Mouse (Mus musculus): Measurements from ENCODE around the gene Zfp296. TPM values are rescaled to one million over a fixed set of nuclear protein-coding genes. Genes with fewer than 3 reads are reported as not detected.

Gene Zfp296
- 2.7 and 3.3 TPM in 2 replicates for polyA plus RNA-seq (2012; rRNA removed)

- Histone ChIP-seq H3K27me3 (replicated peaks; ENCODE audit: control insufficient read depth, insufficient read depth, low read length) (no peaks in the 10 kb centered on the region), H3K27ac (ENCODE audit: insufficient read depth, low read depth, low read length) (no peak within 1 kb of the TSS), H3K36me3 (ENCODE audit: control insufficient read depth, insufficient read depth, low read length) (no peaks in the 10 kb centered on the region), H3K4me3 (ENCODE audit: insufficient read depth, low read depth, low read length) (peak within 1 kb of the TSS; percentile 47), H3K4me1 (ENCODE audit: control insufficient read depth, insufficient read depth, low read length) (peaks cover 7% of the 10 kb centered on the region; the same call in 1 of the 2 replicates)
- WGBS: under 1% methylated on average over 56 of the region's 56 CpGs
- no peak for TF ChIP-seq POLR2A (IDR thresholded peaks at IDR 0.05; ENCODE audit: low read depth, low read length)
- no peak for TF ChIP-seq CTCF (conservative IDR thresholded peaks at IDR 0.05; ENCODE audit: insufficient read depth, insufficient read length, low read depth, low read length)
- peak; percentile 75 for DNase-seq
These were observed at the start of gene Zfp296, which contains the start of gene Gemin7 for GRCm38 (mm10) chr7:19577141-19577852. Gene Zfp296, plus strand, starts transcription at chr7:19577287. Gene Gemin7, minus strand, starts transcription at chr7:19577595.

- TF ChIP-seq POLR2A (IDR thresholded peaks at IDR 0.05; ENCODE audit: low read depth, low read length) (no peak), CTCF (conservative IDR thresholded peaks at IDR 0.05; ENCODE audit: insufficient read depth, insufficient read length, low read depth, low read length) (0 out of 2 replicates have a peak, but pooled peaks have one; percentile 5)
- no peak for DNase-seq
- no peaks in the 10 kb centered on the region for H3K27me3 ChIP-seq (replicated peaks; ENCODE audit: control insufficient read depth, insufficient read depth, low read length)
- H3K4me1 ChIP-seq (ENCODE audit: control insufficient read depth, insufficient read depth, low read length): no peaks in the 10 kb centered on the region
- 67% methylated on average over 10 of the region's 10 CpGs for WGBS
- no peak overlapping the region for H3K27ac ChIP-seq (ENCODE audit: insufficient read depth, low read depth, low read length)
- H3K36me3 ChIP-seq (ENCODE audit: control insufficient read depth, insufficient read depth, low read length): no peaks in the 10 kb centered on the region; the same call in 1 of the 2 replicates
- no peak overlapping the region for H3K4me3 ChIP-seq (ENCODE audit: insufficient read depth, low read depth, low read length)
These were observed 46.0 kb upstream of the Zfp296 start for GRCm38 (mm10) chr7:19531077-19531476.

GRCm38 (mm10) chr7:19532240-19532639 lies 44.8 kb upstream of the Zfp296 start:
- no peaks in the 10 kb centered on the region for H3K27me3 ChIP-seq (replicated peaks; ENCODE audit: control insufficient read depth, insufficient read depth, low read length)
- no peak overlapping the region for H3K4me3 ChIP-seq (ENCODE audit: insufficient read depth, low read depth, low read length)
- TF ChIP-seq POLR2A (IDR thresholded peaks at IDR 0.05; ENCODE audit: low read depth, low read length) (no peak), CTCF (conservative IDR thresholded peaks at IDR 0.05; ENCODE audit: insufficient read depth, insufficient read length, low read depth, low read length) (no peak)
- WGBS: 86% methylated on average over 14 of the region's 14 CpGs
- H3K27ac ChIP-seq (ENCODE audit: insufficient read depth, low read depth, low read length): no peak overlapping the region
- H3K4me1 ChIP-seq (ENCODE audit: control insufficient read depth, insufficient read depth, low read length): no peaks in the 10 kb centered on the region
- DNase-seq: no peak
- H3K36me3 ChIP-seq (ENCODE audit: control insufficient read depth, insufficient read depth, low read length): no peaks in the 10 kb centered on the region; the same call in 1 of the 2 replicates

- Histone ChIP-seq H3K27ac (ENCODE audit: insufficient read depth, low read depth, low read length) (no peak overlapping the region), H3K4me3 (ENCODE audit: insufficient read depth, low read depth, low read length) (no peak overlapping the region), H3K36me3 (ENCODE audit: control insufficient read depth, insufficient read depth, low read length) (no peaks in the 10 kb centered on the region; the same call in 1 of the 2 replicates), H3K4me1 (ENCODE audit: control insufficient read depth, insufficient read depth, low read length) (no peaks in the 10 kb centered on the region), H3K27me3 (replicated peaks; ENCODE audit: control insufficient read depth, insufficient read depth, low read length) (no peaks in the 10 kb centered on the region)
- TF ChIP-seq CTCF (conservative IDR thresholded peaks at IDR 0.05; ENCODE audit: insufficient read depth, insufficient read length, low read depth, low read length) (no peak), POLR2A (IDR thresholded peaks at IDR 0.05; ENCODE audit: low read depth, low read length) (no peak)
- no peak for DNase-seq
- 91% methylated on average over 10 of the region's 10 CpGs for WGBS
These were observed 42.4 kb upstream of the Zfp296 start for GRCm38 (mm10) chr7:19534676-19535075.

GRCm38 (mm10) chr7:19540771-19541566 lies 36.1 kb upstream of the Zfp296 start:
- Histone ChIP-seq H3K27me3 (replicated peaks; ENCODE audit: control insufficient read depth, insufficient read depth, low read length) (no peaks in the 10 kb centered on the region), H3K27ac (ENCODE audit: insufficient read depth, low read depth, low read length) (0 out of 2 replicates have a peak overlapping the region, but pooled peaks have one; percentile 10), H3K4me1 (ENCODE audit: control insufficient read depth, insufficient read depth, low read length) (peaks cover 25% of the 10 kb centered on the region), H3K36me3 (ENCODE audit: control insufficient read depth, insufficient read depth, low read length) (no peaks in the 10 kb centered on the region), H3K4me3 (ENCODE audit: insufficient read depth, low read depth, low read length) (no peak overlapping the region)
- DNase-seq: peak; percentile 43
- 36% methylated on average over 2 of the region's 2 CpGs for WGBS
- TF ChIP-seq CTCF (conservative IDR thresholded peaks at IDR 0.05; ENCODE audit: insufficient read depth, insufficient read length, low read depth, low read length) (no peak), POLR2A (IDR thresholded peaks at IDR 0.05; ENCODE audit: low read depth, low read length) (no peak)

- 62% methylated on average over 7 of the region's 7 CpGs for whole genome bisulfite sequencing
- H3K27ac ChIP-seq (ENCODE audit: insufficient read depth, low read depth, low read length): no peak overlapping the region
- H3K36me3 ChIP-seq (ENCODE audit: control insufficient read depth, insufficient read depth, low read length): no peaks in the 10 kb centered on the region
- no peak overlapping the region for H3K4me3 ChIP-seq (ENCODE audit: insufficient read depth, low read depth, low read length)
- DNase-seq: no peak
- H3K27me3 ChIP-seq (replicated peaks; ENCODE audit: control insufficient read depth, insufficient read depth, low read length): no peaks in the 10 kb centered on the region
- no peak for TF ChIP-seq CTCF (conservative IDR thresholded peaks at IDR 0.05; ENCODE audit: insufficient read depth, insufficient read length, low read depth, low read length)
- no peak for TF ChIP-seq POLR2A (IDR thresholded peaks at IDR 0.05; ENCODE audit: low read depth, low read length)
- H3K4me1 ChIP-seq (ENCODE audit: control insufficient read depth, insufficient read depth, low read length): peaks cover 30% of the 10 kb centered on the region
These were observed 35.4 kb upstream of the Zfp296 start for GRCm38 (mm10) chr7:19541681-19542154.

Data from kidney, adult 2 months (tissue).